Mouse (Mus musculus) kidney, adult 2 months (tissue): ENCODE data around the gene Tarbp1. TPM values are rescaled to one million over a fixed set of nuclear protein-coding genes. Genes with fewer than 3 reads are reported as not detected.

ENCODE experiments used
- DNase-seq: peaks from one replicate; pipeline ENCODE4 v3.0.0; 2021
- H3K27ac ChIP-seq: fragments of 200-500 bp; 2 replicates; pipeline ENCODE4 v1.5.1; 2012; ENCODE audit warnings: low read depth, low read length, control low read depth, inconsistent platforms; ENCODE audit not compliant: insufficient read depth
- H3K27me3 ChIP-seq: fragments of 200-500 bp; replicated peaks from 2 replicates; pipeline ENCODE4 v1.6.1; 2012; ENCODE audit warnings: mild to moderate bottlenecking, moderate library complexity, low read length, inconsistent platforms; ENCODE audit not compliant: control insufficient read depth, insufficient read depth
- H3K36me3 ChIP-seq: fragments of 200-500 bp; 2 replicates; pipeline ENCODE4 v1.6.1; 2012; ENCODE audit warnings: mild to moderate bottlenecking, moderate library complexity, low read length, inconsistent platforms; ENCODE audit not compliant: control insufficient read depth, insufficient read depth
- H3K4me1 ChIP-seq: fragments of 200-500 bp; 2 replicates; pipeline ENCODE4 v1.6.1; 2011; ENCODE audit warnings: low read length; ENCODE audit not compliant: control insufficient read depth, insufficient read depth
- H3K4me3 ChIP-seq: fragments of 200-500 bp; 2 replicates; pipeline ENCODE4 v1.5.1; 2011; ENCODE audit warnings: mild to moderate bottlenecking, low read depth, low read length, control low read depth; ENCODE audit not compliant: insufficient read depth
- CTCF ChIP-seq: fragments of 200-500 bp; conservative IDR thresholded peaks from 2 replicates; pipeline ENCODE4 v1.5.1; 2011; ENCODE audit warnings: low read depth, mild to moderate bottlenecking, control low read depth, low read length, moderate library complexity, mixed read lengths; ENCODE audit not compliant: insufficient read depth, insufficient read length
- POLR2A ChIP-seq: fragments of 200-500 bp; IDR thresholded peaks from one replicate; pipeline ENCODE4 v1.6.1; 2011; ENCODE audit warnings: low read depth, low read length, control low read depth
- WGBS: fragments of 180-500 bp; shearing (Covaris S2); methylation state at CpG from one replicate; pipeline ENCODE4 v1.1.7; 2018; 5-methylcytosine and 5-hydroxymethylcytosine counted together
- polyA plus RNA-seq: library from polyadenylated mRNA; depleted of rRNA; stranded (reverse); fragments of >200 nt; gene quantifications from 2 replicates; pipeline ENCODE4 v1.2.3, GENCODE M21; 2012; rRNA removed

Tarbp1 gene
- 2.7 and 3.2 TPM in 2 replicates for polyA plus RNA-seq

GRCm38 (mm10) chr8:126474299-126475187, at the start of gene Tarbp1:
Gene Tarbp1 (minus strand): TSS chr8:126475065.
- TF ChIP-seq POLR2A (no peak), CTCF (no peak)
- under 1% methylated on average over 124 of the region's 124 CpGs for WGBS
- peak; percentile 93 for DNase-seq
- peak within 1 kb of the TSS; percentile 88 for H3K4me3 ChIP-seq
- H3K36me3 ChIP-seq: no peaks in the 10 kb centered on the region; the same call in 1 of the 2 replicates
- H3K27me3 ChIP-seq: no peaks in the 10 kb centered on the region
- peaks cover 7% of the 10 kb centered on the region; the same call in 1 of the 2 replicates for H3K4me1 ChIP-seq
- peak within 1 kb of the TSS; percentile 54 for H3K27ac ChIP-seq

GRCm38 (mm10) chr8:126524233-126524985, 49.5 kb upstream of the Tarbp1 start:
- H3K27ac ChIP-seq: peak overlapping the region; percentile 55
- WGBS: 35% methylated on average over 18 of the region's 18 CpGs
- DNase-seq: peak; percentile 92
- no peak overlapping the region for H3K4me3 ChIP-seq
- H3K27me3 ChIP-seq: no peaks in the 10 kb centered on the region
- H3K4me1 ChIP-seq: peaks cover 24% of the 10 kb centered on the region
- TF ChIP-seq CTCF (no peak), POLR2A (no peak)
- no peaks in the 10 kb centered on the region for H3K36me3 ChIP-seq

GRCm38 (mm10) chr8:126523060-126523574, 48.3 kb upstream of the Tarbp1 start:
- no peak for DNase-seq
- Histone ChIP-seq H3K4me3 (no peak overlapping the region), H3K4me1 (peaks cover 24% of the 10 kb centered on the region), H3K27ac (no peak overlapping the region), H3K36me3 (no peaks in the 10 kb centered on the region), H3K27me3 (no peaks in the 10 kb centered on the region)
- TF ChIP-seq POLR2A (no peak), CTCF (no peak)
- WGBS: 94% methylated on average over 11 of the region's 11 CpGs

- Histone ChIP-seq H3K27me3 (no peaks in the 10 kb centered on the region), H3K4me1 (peaks cover 6% of the 10 kb centered on the region; the same call in 1 of the 2 replicates), H3K4me3 (no peak overlapping the region), H3K27ac (no peak overlapping the region), H3K36me3 (no peaks in the 10 kb centered on the region)
- WGBS: 94% methylated on average over 4 of the region's 4 CpGs
- DNase-seq: no peak
- no peak for TF ChIP-seq POLR2A
- 0 out of 2 replicates have a peak, but pooled peaks have one; percentile 14 for TF ChIP-seq CTCF
Observed at GRCm38 (mm10) chr8:126519447-126519975, 44.6 kb upstream of the Tarbp1 start.

GRCm38 (mm10) chr8:126516620-126517577, 42.0 kb upstream of the Tarbp1 start:
- TF ChIP-seq POLR2A (no peak), CTCF (0 out of 2 replicates have a peak, but pooled peaks have one; percentile 3)
- 7% methylated on average over 27 of the region's 27 CpGs for WGBS
- H3K36me3 ChIP-seq: no peaks in the 10 kb centered on the region

More at GRCm38 (mm10) chr8:126516620-126517577, 42.0 kb upstream of the Tarbp1 start:
- Histone ChIP-seq H3K27me3 (no peaks in the 10 kb centered on the region), H3K27ac (peak overlapping the region; percentile 67), H3K4me1 (no peaks in the 10 kb centered on the region), H3K4me3 (peak overlapping the region; percentile 4; the same call in 1 of the 2 replicates)
- peak; percentile 96 for DNase-seq
